Mouse (Mus musculus): ENCODE measurements at regions not wholly inside any gene's neighbourhood (a gene's known extent, or its start where the extent isn't known, plus 50 kb on each side); places are given as distances from the start of the nearest gene placed in this dataset.
"Not testable (repeated sequence)": the region's sequence is repeated elsewhere in the genome, so short reads cannot be mapped to it uniquely, and the experiment has no call there.

GRCm38 (mm10) chr19:3158149-3158548 lies 124.6 kb upstream of the Mrpl21 start:
- not testable (repeated sequence) for DNase-seq (ENCODE audit: low spot score in 2 of 2)

- DNase-seq (ENCODE audit: low spot score in 2 of 2): no peak
Observed at GRCm38 (mm10) chr19:3159346-3159745, 123.4 kb upstream of the Mrpl21 start.

- no peak for DNase-seq (ENCODE audit: low spot score in 2 of 2)
Observed at GRCm38 (mm10) chr19:3167683-3168082, 115.0 kb upstream of the Mrpl21 start.

- DNase-seq (ENCODE audit: low spot score in 2 of 2): no peak
Observed at GRCm38 (mm10) chr19:3182625-3183024, 100.1 kb upstream of the Mrpl21 start.

GRCm38 (mm10) chr19:3192644-3193043 lies 90.1 kb upstream of the Mrpl21 start:
- DNase-seq (ENCODE audit: low spot score in 2 of 2): no peak

GRCm38 (mm10) chr19:3204504-3204903 lies 78.2 kb upstream of the Mrpl21 start:
- DNase-seq (ENCODE audit: low spot score in 2 of 2): peak in 1 of 2 experiments; percentile 44

GRCm38 (mm10) chr19:3205406-3205805 lies 77.3 kb upstream of the Mrpl21 start:
- DNase-seq (ENCODE audit: low spot score in 2 of 2): not testable (repeated sequence)

- peak in 1 of 2 experiments; percentile 53 for DNase-seq (ENCODE audit: low spot score in 2 of 2)
Observed at GRCm38 (mm10) chr19:3208283-3208682, 74.4 kb upstream of the Mrpl21 start.
